Mouse (Mus musculus) liver, adult 2 months (tissue): ENCODE results near the gene Sh3bp5.

Experiments used
- CTCF ChIP-seq: fragments of 200-500 bp; IDR thresholded peaks from 2 replicates; pipeline ENCODE4 v1.5.1; 2011; ENCODE audit warnings: low read depth, low read length, control low read depth
- POLR2A ChIP-seq: fragments of 200-500 bp; IDR thresholded peaks from 2 replicates; pipeline ENCODE4 v1.6.1; 2011; ENCODE audit warnings: low read length, control low read depth; ENCODE audit not compliant: insufficient read depth; ENCODE audit errors: extremely low read depth

- no peak for TF ChIP-seq CTCF
- no peak for TF ChIP-seq POLR2A
These were observed 33.8 kb upstream of the Sh3bp5 start for GRCm38 (mm10) chr14:31469711-31470110.
